Mouse (Mus musculus) cerebellum, adult 2 months (tissue): ENCODE results near the gene Fosb.

Source experiments
- CTCF ChIP-seq: fragments of 200-500 bp; IDR thresholded peaks from 2 replicates; pipeline ENCODE4 v1.5.1; 2011; ENCODE audit warnings: low read depth, mild to moderate bottlenecking, control low read depth, low read length, moderate library complexity, borderline replicate concordance; ENCODE audit not compliant: insufficient read depth
- POLR2A ChIP-seq: fragments of 200-500 bp; IDR thresholded peaks from 2 replicates; pipeline ENCODE4 v1.6.1; 2011; ENCODE audit warnings: low read length, control low read depth, borderline replicate concordance; ENCODE audit not compliant: insufficient read depth

- no peak for TF ChIP-seq CTCF
- no peak for TF ChIP-seq POLR2A
Measured at GRCm38 (mm10) chr7:19270509-19271237, 39.2 kb downstream of the Fosb start.
